Mouse (Mus musculus): ENCODE measurements around the gene Pltp.
"Not testable (repeated sequence)": the region's sequence is repeated elsewhere in the genome, so short reads cannot be mapped to it uniquely, and the experiment has no call there.

The Pltp gene

DNA sequence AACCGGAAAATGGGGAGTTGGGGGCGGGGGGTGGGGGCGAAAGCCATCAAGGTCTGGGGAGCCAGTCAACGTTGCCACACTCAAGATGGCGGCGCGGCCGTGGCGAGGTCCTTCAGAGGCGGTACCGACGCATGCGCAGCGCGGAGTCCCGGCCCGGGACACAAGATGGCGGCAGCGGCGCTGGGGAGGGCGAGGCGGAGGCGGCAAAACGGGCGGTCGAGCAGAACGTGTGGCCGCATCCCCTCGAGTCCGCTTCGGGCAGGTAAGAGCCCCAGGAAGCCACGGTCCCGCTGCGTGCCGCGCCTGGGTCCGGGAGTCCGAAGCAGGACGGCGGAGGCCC, 21.7 kb upstream of the Pltp start, which contains the start of gene Pcif1:
Gene Pcif1 (plus strand): TSS at position 77 of the 340 bp plus-strand sequence.
- peak; percentile 95 for DNase-seq (ENCODE audit: extremely low spot score)

DNA sequence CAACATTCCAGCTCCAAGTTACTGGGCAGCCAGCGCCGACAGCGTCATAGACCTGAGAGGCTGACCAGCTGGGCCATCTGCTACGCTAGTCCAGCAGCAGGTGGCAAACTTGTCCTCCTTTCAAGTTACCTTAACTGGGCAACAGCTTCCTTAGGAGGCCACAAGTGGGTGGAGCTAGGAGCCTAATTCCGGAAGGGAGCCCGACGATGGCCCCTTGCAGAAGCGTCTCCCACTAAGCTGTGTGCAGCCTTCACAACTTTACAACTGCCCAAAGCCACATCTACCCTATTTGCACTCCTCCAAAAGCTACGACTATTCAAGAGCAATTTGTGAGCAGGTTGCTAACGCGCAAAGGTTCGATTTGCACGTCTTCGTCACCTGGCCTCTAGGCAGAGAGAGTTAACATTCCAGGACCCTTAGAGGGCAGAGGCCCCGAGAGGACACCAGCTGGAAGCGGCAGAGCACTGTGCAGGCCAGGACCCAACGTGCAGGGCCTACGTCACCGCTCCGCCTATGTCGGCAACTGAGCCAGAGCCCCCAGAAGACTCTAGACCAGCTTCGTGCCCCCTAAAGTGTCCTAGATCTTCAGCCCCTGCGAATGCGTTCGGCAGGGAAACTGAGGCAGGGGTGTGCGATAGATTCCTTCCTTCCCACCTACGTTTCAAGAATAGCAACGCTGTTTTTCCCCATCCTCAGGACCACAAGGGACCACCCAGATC, 21.2 kb upstream of the Pltp start:
- DNase-seq (ENCODE audit: extremely low spot score): peak; percentile 60

DNA sequence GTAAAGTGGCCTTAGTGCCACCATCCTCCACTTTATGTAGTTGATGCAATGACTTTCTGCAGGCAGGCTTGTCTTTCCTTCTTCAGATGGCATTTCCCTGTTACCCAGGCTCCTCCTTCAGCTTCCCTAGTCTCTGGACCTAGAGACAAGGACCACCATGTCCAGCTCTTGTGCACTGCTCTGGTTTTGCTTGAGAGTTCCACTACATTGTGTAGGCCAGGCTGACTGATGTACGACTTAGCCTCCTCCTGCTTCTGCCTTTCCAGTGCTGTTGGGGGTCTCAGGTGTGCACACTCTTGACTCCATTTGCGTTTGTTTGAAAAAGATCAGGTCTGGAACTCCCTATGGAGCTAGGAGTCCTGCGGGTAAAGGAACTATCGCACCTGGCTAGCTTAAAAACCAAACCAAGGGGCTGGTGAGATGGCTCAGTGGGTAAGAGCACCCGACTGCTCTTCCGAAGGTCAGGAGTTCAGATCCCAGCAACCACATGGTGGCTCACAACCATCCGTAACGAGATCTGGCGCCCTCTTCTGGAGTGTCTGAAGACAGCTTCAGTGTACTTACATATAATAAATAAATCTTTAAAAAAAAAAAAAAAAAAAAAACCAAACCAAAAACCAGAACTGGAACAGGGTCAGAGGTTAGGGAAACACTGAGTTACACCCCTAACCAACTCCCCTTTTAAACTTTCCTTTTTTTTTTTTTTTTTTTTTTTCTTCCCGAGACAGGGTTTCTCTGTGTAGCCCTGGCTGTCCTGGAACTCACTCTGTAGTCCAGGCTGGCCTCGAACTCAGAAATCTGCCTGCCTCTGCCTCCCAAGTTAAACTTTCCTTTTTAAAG, 20.1 kb upstream of the Pltp start:
- DNase-seq (ENCODE audit: extremely low spot score): not testable (repeated sequence)

DNA sequence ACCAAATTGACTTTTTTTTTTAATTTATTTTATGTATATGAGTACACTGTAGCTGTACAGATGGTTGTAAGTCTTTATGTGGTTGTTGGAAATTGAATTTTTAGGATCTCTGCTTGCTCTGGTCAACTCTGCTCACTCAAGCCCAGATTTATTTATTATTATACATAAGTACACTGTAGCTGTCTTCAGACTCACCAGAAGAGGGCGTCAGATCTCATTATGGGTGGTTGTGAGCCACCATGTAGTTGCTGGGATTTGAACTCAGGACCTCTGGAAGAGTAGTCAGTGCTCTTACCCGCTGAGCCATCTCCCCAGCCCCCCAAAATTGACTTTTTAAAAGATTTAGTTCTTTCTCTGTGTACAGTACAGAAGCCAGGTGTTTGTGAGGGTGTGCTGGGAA, 18.1 kb upstream of the Pltp start:
- DNase-seq (ENCODE audit: extremely low spot score): not testable (repeated sequence)

DNA sequence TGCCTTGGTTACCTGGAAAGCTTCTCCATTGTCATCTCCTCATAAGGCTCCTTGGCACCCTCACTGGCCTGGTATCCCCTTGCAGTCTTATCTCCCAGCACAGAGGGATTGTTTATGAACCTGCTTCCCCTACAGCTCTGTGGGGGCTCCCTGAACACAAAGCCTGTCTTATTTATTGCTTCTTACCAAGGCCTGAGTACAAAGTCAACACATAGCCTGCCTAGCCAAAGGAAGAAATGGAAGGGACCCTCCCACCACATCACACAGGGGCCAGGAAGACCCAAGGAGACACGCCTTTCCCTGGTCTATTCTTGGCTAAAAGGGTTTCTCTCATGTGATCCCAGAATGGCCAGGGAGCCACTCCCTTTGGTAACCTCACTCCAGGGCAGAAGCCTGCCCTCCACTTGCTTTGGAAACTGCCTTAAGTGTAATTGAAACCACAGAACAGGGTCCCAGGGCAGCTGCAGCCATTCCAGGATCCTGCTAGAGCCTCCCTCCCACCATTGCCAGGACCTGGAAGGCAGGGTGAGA, 16.8 kb upstream of the Pltp start:
- no peak for DNase-seq (ENCODE audit: extremely low spot score)

DNA sequence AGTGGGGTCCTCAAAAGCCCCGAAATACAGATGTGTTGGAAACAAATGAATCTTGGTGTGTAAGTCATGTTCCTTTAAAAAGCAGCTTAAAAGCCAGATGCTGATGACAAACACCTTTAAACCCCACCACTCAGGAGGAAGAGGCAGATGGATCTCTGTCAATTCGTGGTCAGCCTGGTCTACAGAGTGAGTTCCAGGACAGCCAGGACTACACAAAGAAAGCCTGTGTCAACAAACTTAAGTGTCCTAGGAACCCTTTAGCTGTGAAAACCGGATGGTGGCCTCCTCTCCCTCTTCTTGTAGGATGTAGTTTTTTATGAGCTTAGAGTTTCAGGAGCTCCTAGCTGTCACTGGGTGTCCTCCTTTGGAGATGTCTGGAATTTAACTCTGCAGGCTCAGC, 16.1 kb upstream of the Pltp start:
- no peak for DNase-seq (ENCODE audit: extremely low spot score)

DNA sequence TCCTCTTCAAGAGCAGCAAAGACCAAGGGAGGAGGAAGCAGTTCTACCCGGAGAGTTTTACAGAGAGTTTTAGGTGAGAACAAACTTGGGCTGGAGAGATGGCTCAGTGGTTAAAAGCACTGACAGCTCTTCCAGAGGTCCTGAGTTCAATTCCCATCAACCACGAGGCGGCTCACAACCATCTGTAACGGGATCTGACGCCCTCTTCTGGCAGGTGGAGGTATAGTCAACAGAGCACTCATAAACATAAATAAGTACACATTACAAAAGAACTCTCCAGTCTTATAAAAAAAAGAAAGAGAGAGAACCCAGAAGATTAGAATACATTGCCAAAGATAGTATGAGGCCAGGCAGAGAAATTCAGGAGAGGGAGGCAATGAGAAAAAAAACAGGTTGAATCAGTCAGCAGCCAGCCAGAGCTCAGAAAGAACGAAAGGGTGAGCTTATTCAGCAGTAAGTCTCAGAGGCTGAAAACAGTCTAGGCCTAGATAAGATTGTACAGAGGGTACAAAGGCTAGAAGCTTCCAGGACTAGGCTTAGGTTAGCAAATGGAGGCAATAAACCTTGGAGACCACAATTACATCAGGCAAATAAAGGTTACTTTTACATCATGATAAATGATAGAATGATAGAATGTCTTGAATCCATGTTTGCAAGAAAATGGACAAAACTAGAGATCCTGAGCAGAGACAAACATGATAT, 14.2 kb upstream of the Pltp start:
- no peak for DNase-seq (ENCODE audit: extremely low spot score)

DNA sequence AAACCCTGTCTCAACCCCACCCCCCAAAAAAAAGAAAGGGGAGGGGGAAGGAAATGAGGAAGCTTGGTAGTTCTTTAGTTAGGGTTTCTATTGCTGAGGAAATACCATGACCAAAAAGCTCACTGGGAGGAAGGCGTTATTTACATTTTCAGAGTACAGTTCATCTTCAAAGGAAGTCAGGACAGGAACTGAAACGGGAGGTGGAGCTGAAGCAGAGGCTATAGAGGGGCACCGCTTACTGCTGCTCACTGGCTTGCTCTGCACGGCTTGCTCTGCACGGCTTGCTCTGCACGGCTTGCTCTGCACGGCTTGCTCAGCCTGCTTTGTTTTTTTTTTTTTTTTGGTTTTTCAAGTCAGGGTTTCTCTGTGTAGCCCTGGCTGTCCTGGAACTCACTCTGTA, 11.0 kb upstream of the Pltp start:
- DNase-seq (ENCODE audit: extremely low spot score): no peak

DNA sequence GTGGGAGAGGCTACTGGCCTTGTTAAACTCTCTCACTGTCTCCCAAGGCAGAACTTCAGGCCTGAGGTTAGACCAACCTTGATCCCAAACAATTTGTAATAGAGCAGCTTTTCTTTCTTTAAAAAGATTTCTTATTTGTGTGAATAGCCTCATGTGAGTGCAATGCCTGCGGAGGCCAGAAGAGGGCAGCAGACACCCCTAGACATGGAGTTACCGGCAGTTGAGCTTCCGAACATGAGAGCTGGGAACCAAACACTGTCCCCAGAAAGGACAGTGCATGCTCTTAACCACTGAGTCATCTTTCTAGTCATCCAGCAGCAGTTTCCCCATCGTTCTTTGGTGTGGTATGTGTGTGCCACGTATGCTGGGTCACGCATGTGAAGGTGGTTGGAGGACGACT, 10.1 kb upstream of the Pltp start:
- no peak for DNase-seq (ENCODE audit: extremely low spot score)

DNA sequence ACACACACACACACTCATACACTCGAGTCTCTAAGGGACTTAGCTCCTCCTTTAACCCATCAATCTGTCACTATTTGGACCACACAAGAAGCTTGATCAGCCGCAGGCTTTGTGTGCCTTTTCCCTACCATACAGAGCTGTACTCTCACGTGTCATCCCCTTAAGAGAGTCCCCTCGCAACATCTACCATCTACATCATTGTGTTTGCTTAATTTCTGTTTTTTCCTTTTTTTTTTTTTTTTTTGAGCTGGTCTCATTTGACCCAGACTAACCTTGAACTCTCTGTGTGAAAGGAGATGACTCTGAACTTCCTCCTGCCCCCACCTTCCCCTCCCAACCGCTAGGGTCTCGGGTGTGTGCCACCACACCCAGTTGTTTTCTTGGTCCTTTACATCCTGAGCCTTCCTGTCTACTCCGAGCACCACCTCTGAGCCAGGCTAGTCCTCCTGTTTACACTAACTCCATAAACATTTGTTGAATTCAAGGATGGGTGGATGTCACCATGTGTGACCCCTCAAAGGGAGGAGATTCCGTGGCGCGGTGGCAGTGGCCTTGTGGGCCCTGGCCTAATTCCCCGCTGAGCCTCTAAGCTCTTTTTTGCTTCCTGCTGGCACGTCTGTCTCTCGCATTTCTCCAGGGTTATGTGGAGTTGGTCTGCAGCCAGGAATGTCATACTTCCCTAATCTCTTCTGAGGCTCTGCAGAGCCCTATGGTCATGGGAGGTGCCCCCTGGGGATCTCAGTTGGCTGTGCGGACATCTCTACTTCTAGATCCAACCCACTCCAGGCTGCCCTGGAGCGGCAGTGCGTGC, 9.4 kb upstream of the Pltp start:
- no peak for DNase-seq (ENCODE audit: extremely low spot score)

DNA sequence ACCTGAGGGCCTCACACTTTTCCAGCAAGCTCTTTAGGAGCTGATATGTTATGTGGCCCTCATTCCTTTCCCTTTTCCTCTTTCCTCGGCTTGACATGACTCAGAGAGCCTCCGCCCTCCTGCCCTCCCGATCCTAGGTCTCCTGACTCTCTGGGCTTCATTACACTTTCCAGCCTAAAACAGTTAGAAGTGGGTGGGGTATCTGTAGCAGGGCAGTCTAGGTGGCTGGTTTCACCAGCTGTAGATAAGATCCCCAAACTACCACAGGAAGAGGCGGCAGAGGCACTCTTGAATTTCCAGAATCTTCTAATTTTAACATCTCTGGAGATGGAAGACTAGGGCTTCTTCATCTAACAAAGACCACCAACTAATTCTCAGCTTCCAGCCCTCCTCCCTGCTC, 7.1 kb upstream of the Pltp start:
- no peak for DNase-seq (ENCODE audit: extremely low spot score)

DNA sequence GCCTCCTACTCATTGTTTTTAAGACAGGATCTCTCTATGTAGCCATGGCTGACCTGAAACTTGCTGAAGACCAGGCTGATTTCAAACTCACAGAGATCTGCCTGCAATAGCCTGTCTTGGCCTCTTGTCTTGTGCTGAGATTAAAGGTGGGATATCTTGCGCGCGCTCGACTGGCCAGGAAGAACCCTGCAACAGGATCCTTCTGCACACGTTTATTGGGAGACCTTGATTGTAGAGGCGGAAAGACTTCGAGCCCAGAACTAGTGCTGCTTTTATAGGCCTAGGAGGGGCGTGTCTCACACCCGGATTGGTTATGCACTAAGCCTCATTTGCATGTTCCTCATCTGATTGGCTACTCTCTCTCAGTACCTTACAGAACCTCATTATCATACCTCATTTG, 5.9 kb upstream of the Pltp start:
- not testable (repeated sequence) for DNase-seq (ENCODE audit: extremely low spot score)

DNA sequence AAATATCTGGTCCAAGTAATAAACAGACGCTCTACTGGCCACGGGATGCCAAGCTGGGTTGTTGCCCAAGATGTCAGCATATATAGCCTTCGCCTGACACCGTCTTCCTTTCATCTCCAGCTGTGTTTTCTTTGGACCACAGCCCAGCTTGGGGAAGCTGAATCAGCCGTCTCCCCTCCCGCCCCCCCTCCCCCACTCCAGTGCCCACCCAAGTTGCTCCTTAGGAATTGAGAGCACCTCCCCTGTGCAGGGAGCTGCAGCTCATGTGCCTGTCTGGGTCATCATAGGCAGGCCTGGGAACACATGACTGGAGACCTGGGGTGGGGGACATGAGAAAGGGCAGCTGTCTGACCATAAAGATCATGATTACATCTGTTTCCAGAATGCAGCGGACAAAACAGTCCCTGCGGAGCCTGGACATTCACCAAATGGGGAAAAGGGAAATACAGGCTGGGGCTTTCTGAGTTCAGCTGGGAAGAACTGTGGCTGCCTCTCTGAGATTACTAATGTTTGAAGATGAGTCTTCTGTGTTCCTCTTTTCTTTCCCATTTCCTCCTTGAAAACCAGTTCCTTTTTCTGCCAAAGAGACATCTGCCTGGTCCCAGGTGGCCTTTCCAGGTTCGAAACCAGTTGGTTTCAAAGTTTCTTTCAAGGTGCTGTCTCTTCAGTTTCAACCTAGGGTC, 4.8 kb upstream of the Pltp start:
- DNase-seq (ENCODE audit: extremely low spot score): no peak

DNA sequence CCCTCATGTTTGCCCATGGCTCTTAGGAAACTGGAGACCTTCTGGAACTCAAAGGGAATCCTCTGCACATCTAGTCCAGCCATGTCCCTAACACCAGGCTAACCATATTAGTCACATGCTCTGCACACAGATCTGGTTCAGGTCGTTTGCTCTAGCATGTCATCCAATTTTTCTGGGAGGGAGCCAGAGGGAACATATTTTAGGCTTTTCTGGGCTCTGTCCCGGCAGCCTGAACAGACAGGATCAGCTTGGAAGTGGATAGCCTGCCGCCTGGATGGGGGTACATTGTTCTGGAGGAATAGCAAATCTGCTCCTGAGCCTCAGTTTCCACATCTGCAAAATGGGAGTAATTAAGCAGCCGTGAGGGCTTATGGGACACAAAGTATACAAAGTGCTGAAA, 3.6 kb upstream of the Pltp start:
- DNase-seq (ENCODE audit: extremely low spot score): no peak

DNA sequence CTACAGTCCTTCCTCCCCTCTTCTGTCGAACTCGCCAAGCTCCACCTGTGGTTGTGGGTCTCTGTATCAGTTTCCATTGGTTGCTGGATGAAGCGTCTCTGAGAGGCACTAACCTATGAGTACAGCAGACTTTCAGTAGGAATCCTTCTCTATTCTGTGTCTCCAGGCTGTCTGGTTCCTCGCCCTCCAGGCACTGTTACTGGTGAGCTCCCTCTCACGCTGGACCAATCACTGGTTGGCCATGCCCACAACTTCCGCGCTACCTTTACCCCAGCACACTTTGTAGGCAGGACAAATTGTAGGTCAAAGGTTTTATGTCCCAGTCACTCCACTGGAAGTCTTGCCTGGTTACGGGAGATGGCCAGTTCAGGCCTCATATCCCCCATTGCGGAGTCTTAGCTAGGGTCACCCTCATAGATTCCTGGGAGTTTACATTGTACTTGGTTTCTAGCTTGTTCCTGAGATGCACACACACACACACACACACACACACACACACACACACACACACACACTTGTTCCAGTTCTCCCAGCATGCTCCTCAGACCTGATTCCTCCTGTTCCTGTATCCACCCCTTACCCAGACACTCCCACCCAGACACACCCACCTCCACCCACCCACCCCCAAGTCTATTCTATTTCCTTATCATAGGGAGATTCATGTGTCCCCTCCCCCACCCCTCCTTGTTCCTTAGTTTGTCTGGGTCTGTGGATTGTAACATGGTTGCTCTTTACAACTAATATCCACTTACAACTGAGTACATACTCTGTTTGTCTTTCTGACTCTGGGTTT, 2.3 kb upstream of the Pltp start:
- no peak for DNase-seq (ENCODE audit: extremely low spot score)

DNA sequence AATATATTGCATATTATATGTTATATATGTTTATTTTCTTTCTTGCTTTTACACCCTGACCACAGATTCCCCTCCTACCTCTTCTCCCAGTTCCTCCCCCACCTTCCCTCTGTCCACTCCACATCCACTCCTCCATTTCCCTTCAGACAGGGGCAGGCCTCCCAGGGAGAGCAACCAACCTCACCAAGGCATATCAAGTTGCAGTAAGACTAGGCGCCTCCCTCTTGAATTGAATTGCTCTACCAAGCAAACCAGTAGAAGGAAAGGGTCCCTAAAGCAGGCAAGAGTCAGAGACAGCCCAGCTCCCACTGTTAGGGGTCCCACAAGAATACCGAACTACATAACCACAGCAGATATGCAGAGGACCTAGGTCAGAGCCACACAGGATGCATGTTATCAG, 1.6 kb upstream of the Pltp start:
- no peak for DNase-seq (ENCODE audit: extremely low spot score)

DNA sequence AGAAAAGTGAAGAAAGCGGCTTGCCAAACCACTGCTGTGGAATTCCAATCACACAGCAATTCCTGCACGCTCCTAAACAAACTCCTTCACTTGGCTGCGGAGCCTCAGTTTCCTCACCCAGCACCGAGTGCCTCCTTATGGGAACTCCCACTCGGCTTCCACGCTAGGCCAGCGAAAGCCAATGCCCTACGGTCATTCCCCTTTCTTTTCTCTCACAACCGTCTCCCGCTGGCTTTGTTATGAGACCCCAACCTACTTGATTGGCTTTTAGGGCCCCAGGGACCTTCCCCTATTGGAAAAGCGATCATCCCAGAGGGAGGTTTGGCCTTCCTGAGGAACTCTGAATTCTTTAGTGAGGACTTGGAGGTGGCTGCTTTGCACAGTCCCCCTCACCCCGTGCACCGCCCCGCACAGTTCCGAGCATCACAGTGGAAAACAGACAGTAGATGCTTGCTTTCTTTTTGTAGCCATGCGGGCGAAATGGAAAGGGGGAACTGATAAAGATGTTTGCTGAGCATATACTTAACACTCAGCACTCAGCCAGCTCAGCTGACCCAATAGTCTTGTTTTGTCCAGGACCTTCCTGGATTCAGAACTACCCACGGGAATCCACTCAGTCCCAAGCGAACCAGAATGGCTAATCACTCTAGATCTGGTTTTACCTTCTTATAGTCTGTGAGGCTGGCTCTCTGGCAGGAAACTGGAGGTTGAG, 487 bp upstream of the Pltp start:
- no peak for DNase-seq (ENCODE audit: extremely low spot score)

DNA sequence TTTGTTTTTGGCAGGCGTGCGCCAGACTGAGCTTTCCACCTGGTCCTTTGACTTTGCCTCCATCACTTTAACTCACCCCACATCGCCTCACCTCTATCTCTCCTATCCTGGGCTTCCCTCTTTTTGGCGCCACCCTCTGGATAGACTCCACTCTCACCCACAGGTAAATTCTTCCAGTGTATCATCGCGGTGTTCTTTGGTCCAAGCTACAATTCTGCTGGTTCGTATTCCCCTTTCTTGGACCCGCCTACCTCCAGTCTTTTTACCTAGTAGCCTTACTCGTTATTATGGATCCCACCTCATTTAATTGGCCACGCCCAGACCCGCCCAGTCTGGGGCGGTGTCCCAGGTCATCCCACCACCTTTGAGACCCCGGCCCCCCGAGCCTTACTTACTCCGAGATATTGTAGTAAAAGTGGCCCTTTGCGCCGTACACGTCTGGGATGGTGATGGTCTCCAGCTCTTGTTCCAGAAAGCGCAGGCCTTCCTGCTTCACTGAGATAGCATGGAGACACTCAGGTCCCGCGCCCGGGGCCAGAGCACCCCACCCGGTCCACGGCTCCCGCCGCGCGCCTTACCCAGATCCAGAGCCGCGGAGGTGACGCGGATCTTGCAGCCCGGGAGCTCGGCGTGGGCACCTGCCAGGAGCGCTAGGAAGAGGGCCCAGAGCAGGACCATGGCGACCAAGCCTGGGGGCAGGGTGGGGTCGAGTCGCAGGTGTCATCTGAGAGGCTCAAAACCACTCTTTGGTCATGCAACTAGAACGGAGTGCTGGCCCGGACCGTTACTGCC, 1.0 kb downstream of the Pltp start:
- peak; percentile 42 for DNase-seq (ENCODE audit: extremely low spot score)

DNA sequence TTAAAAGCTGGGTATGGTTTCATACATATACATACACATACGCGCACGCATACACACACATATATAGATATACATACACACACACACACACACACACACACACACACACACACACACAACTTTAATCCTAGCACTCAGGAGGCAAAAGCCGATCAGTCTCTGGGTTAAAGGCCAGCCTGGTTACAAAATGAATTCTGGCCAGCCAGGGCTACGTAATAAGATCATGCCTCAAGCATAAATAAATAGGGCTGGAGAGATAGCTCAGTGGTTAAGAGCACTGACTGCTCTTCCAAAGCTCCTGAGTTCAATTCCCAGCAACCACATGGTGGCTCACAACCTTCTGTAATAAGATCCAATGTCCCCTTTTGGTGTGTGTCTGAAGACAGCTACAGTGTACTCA, 1.9 kb downstream of the Pltp start:
- not testable (repeated sequence) for DNase-seq (ENCODE audit: extremely low spot score)
